ENCODE assay signal across 21 mouse cellular contexts in the genomic region with DNA sequence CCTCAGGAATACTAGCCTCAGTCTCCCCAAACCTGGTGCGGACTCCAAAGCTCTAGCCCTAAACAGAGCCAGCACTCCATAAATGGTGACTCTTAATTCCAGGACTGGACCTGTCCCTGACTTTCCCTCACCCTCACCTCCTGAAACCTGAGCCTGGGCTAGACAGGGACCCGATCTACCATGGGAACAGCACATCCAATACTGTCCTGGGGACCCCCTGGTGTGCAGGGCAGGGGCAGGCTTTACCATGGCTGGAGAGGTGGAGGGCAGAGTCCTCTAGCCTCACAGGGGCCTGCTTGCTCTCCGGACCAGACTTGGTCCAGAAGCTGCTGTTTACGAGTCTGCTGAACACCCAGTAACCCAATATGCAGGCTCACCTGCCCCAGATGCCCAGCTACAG.
DNase-seq lines count a peak whose midpoint lies in the region; ATAC-seq and TF ChIP-seq lines count a peak whose summit lies in the region.
"Had no signal": no experiment of that assay in that cellular context is flagged by ENCODE, and none has a peak within 500 bp of the region (broad histone marks: within the 10 kb centered on the region; RNA-seq: fewer than 3 reads in every experiment).

No protein-coding gene starts in this region.

- intact Hi-C loops in left cerebral cortex, adult 2 months (cut with DNase I): no loop called here
- intact Hi-C loops in left cerebral cortex, postnatal 14 days (cut with DNase I): no loop called here

- H3K27me3 ChIP-seq in cerebellum, adult 2 months (ENCODE audit: control insufficient read depth, insufficient read depth, low read length): no peaks in the 10 kb centered on the region
- no peaks in the 10 kb centered on the region for H3K27me3 ChIP-seq in hindbrain, embryonic 10.5 days (ENCODE audit: insufficient read depth, poor library complexity, severe bottlenecking)
- no peaks in the 10 kb centered on the region for H3K27me3 ChIP-seq in hindbrain, postnatal 0 days (ENCODE audit: insufficient read depth, low read length)
- H3K27me3 ChIP-seq: embryonic facial prominence, embryonic 13.5 days; embryonic facial prominence, embryonic 15.5 days; forebrain, embryonic 12.5 days had no signal

- TF ChIP-seq POLR2A in cerebellum, adult 2 months (IDR thresholded peaks at IDR 0.05; ENCODE audit: borderline replicate concordance, insufficient read depth, low read length): no peak
- no peak for TF ChIP-seq POLR2A in olfactory bulb, adult 2 months (IDR thresholded peaks at IDR 0.05; ENCODE audit: insufficient read depth, low read depth, low read length)

- DNase-seq in cerebellum, adult 2 months: no peak
- DNase-seq in hindbrain, embryonic 10.5 days (ENCODE audit: low spot score): no peak
- no peak for DNase-seq in hindbrain, postnatal 0 days (ENCODE audit: low spot score)
- DNase-seq in left cerebral cortex, adult 2 months (ENCODE audit: extremely low spot score in 1 of 2, low spot score in 2 of 2): no peak
- no peak for DNase-seq in left cerebral cortex, postnatal 14 days (ENCODE audit: low spot score in 2 of 2)
- no peak for DNase-seq in frontal cortex, postnatal 14 days (ENCODE audit: low spot score in 2 of 2)
- DNase-seq: adrenal gland, adult 2 months; adrenal gland, postnatal 10 days; adrenal gland, postnatal 25 days; cerebellum, adult 18-20 months; cerebellum, adult 9-10 months; embryo, embryonic 11 days had no signal

- WGBS in cerebellum, adult 2 months: 53% methylated on average over 4 of the region's 4 CpGs
- WGBS in hindbrain, embryonic 10.5 days: 83% methylated on average over 4 of the region's 4 CpGs
- WGBS in hindbrain, postnatal 0 days: 81% methylated on average over 4 of the region's 4 CpGs
- 84% methylated on average over 4 of the region's 4 CpGs for WGBS in olfactory bulb, adult 2 months

- no peak for TF ChIP-seq CTCF in cerebellum, adult 2 months (IDR thresholded peaks at IDR 0.05; ENCODE audit: borderline replicate concordance, insufficient read depth, low read depth, low read length)
- TF ChIP-seq CTCF in hindbrain, postnatal 0 days (IDR thresholded peaks at IDR 0.05; ENCODE audit: low read depth): no peak
- TF ChIP-seq CTCF in left cerebral cortex, adult 2 months (IDR thresholded peaks at IDR 0.05): no peak
- no peak for TF ChIP-seq CTCF in olfactory bulb, adult 2 months (IDR thresholded peaks at IDR 0.05; ENCODE audit: insufficient read depth, low read depth, low read length)

- H3K36me3 ChIP-seq in hindbrain, embryonic 10.5 days: no peaks in the 10 kb centered on the region
- H3K36me3 ChIP-seq in hindbrain, postnatal 0 days (ENCODE audit: insufficient read depth, low read length): no peaks in the 10 kb centered on the region
- H3K36me3 ChIP-seq: embryonic facial prominence, embryonic 13.5 days; embryonic facial prominence, embryonic 15.5 days; forebrain, embryonic 10.5 days; forebrain, embryonic 12.5 days had no signal

- ATAC-seq in cerebellum, adult (ENCODE audit: insufficient number of reproducible peaks, low FRiP score, low TSS enrichment): no peak
- no peak for ATAC-seq in hindbrain, postnatal 0 days
- ATAC-seq: forebrain, embryonic 14.5 days; forebrain, embryonic 16.5 days had no signal

- H3K9ac ChIP-seq in hindbrain, postnatal 0 days (replicated peaks; ENCODE audit: low read length): no peak overlapping the region
- H3K9ac ChIP-seq: embryonic facial prominence, embryonic 13.5 days; embryonic facial prominence, embryonic 15.5 days; forebrain, embryonic 12.5 days had no signal

- H3K9me3 ChIP-seq in hindbrain, embryonic 10.5 days: no peaks in the 10 kb centered on the region
- no peaks in the 10 kb centered on the region for H3K9me3 ChIP-seq in hindbrain, postnatal 0 days (ENCODE audit: low read length)
- H3K9me3 ChIP-seq: embryonic facial prominence, embryonic 13.5 days; embryonic facial prominence, embryonic 15.5 days; forebrain, embryonic 10.5 days; forebrain, embryonic 12.5 days had no signal

- peak overlapping the region; percentile 96 for H3K27ac ChIP-seq in cerebellum, adult 2 months (ENCODE audit: insufficient read depth, low read length)
- 0 out of 2 replicates have a peak overlapping the region, but pooled peaks have one; percentile 35 for H3K27ac ChIP-seq in hindbrain, embryonic 10.5 days
- no peak overlapping the region for H3K27ac ChIP-seq in hindbrain, postnatal 0 days
- H3K27ac ChIP-seq in left cerebral cortex, adult 2 months: peak overlapping the region; percentile 40; the same call in 1 of the 2 replicates
- peak overlapping the region; percentile 75; the same call in 1 of the 2 replicates for H3K27ac ChIP-seq in olfactory bulb, adult 2 months (ENCODE audit: insufficient read depth, low read depth, low read length)
- H3K27ac ChIP-seq: embryonic facial prominence, embryonic 13.5 days; embryonic facial prominence, embryonic 15.5 days; forebrain, embryonic 10.5 days; forebrain, embryonic 12.5 days had no signal

- H3K4me1 ChIP-seq in cerebellum, adult 2 months (ENCODE audit: control insufficient read depth, insufficient read depth, low read length): peaks cover 74% of the 10 kb centered on the region
- H3K4me1 ChIP-seq in hindbrain, embryonic 10.5 days (replicated peaks): peaks cover 29% of the 10 kb centered on the region
- H3K4me1 ChIP-seq in hindbrain, postnatal 0 days (ENCODE audit: insufficient read depth, low read length): peaks cover 13% of the 10 kb centered on the region
- H3K4me1 ChIP-seq in olfactory bulb, adult 2 months (ENCODE audit: control insufficient read depth, insufficient read depth, low read length): peaks cover 74% of the 10 kb centered on the region
- H3K4me1 ChIP-seq: embryonic facial prominence, embryonic 13.5 days; embryonic facial prominence, embryonic 15.5 days had no signal

- H3K4me3 ChIP-seq in cerebellum, adult 2 months (replicated peaks; ENCODE audit: insufficient read depth, low read depth, low read length): no peak overlapping the region
- H3K4me3 ChIP-seq in hindbrain, embryonic 10.5 days: no peak overlapping the region
- no peak overlapping the region for H3K4me3 ChIP-seq in hindbrain, postnatal 0 days (ENCODE audit: low read length)
- no peak overlapping the region for H3K4me3 ChIP-seq in left cerebral cortex, adult 2 months
- H3K4me3 ChIP-seq in olfactory bulb, adult 2 months (ENCODE audit: insufficient read depth, low read depth, low read length): no peak overlapping the region
- H3K4me3 ChIP-seq: embryonic facial prominence, embryonic 13.5 days; embryonic facial prominence, embryonic 15.5 days; erythroblast, embryonic 14.5 days; forebrain, embryonic 10.5 days; forebrain, embryonic 12.5 days had no signal

- H3K4me2 ChIP-seq in hindbrain, postnatal 0 days (ENCODE audit: low read depth, low read length): no peak overlapping the region
- H3K4me2 ChIP-seq: embryonic facial prominence, embryonic 13.5 days; embryonic facial prominence, embryonic 15.5 days; forebrain, embryonic 12.5 days had no signal
